Mouse (Mus musculus) G1E (cell line): ENCODE measurements around the gene Trim62.

ENCODE experiments used
- CTCF ChIP-seq: IDR thresholded peaks from 2 replicates; pipeline ENCODE4 v1.5.1; 2012; ENCODE audit warnings: low read depth, low read length, inconsistent platforms, mixed read lengths
- GATA2 ChIP-seq: IDR thresholded peaks from 2 replicates; pipeline ENCODE4 v1.6.1; 2012; ENCODE audit warnings: low read depth, low read length, inconsistent platforms, borderline replicate concordance
- TAL1 ChIP-seq: conservative IDR thresholded peaks from 2 replicates; pipeline ENCODE4 v1.6.1; 2012; ENCODE audit warnings: low read depth, low read length, inconsistent platforms, mixed read lengths

DNA sequence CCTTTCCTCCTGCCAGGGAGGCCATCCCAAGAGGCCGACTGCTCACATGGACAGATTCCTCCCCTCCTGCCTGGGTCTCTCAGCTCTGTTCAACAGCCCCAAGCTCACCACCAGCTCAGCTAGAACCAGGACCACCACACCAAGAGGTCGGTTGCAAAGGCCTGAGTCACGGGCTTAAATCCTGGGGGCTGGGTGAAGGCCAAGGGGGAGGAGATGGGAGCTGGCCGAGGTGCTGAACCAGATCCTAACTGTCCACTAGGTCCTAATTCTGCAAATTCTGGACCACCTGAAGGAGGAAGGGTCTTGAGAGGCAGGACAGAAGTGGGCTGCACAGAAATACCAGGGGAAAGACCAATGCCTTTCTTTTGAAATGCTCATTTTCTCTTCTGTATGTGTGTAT, 30.4 kb downstream of the Trim62 start:
- no peak for TF ChIP-seq CTCF
- TF ChIP-seq TAL1, result no peak
- no peak for TF ChIP-seq GATA2
